Mouse (Mus musculus): ENCODE data around the gene Nr4a3.

Gene Nr4a3

DNA sequence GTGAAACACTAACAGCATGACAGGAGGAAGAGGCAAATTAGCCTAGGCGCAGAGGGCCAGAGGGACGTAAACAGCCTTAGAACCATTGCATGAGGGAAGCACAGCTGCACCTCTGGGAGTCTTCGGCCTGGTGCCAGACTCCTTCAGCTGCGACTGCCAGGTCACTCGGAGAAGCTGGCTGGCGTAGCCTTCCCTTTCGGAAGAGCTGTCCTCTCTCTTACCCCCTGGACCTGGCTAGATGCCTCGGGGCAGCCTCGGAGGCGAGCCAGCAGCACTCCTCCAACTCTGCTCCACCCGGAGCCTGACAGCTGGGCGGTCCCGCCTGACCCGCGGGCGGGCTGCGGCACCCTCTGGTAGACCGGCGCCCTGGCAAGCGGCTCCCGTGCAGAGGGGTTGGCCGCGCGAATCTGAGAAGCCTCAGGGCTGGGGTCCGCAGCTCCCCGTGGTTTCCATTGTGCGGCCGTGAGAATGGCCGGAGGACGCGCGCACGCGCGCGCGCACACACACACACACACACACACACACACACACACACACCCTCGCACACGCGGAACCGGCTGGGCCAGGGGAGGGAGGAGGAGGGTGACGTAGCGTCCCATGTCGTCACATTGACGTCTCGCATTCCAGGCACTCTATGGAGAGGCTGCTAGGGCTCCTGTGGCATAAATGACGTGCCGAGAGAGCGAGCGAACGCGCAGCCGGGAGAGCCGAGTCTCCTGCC lies at the start of gene Nr4a3:
TSS of gene Nr4a3 (plus strand) at position 663 of the 721 bp plus-strand sequence.
- DNase-seq = peak; percentile 78 to 81

DNA sequence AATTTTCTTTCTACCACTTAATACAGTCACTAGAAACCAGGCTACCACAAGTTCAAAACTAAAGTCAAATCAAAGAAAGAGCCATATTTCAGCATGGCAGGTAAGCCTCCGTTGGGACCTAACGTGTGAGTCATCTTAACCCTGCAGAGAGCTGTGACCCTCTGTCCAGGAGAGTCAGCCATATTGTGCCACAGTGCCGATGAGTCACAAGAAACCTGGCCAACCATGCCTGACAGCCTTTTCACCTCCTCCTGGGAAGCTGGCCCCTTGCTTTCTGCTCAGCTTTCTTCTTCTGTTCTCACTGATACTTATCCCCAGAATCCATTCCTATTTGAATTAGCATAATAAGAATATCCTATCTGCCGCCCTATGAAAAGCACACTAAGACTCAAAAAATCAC lies 42.0 kb upstream of the Nr4a3 start:
- no peak for DNase-seq

DNA sequence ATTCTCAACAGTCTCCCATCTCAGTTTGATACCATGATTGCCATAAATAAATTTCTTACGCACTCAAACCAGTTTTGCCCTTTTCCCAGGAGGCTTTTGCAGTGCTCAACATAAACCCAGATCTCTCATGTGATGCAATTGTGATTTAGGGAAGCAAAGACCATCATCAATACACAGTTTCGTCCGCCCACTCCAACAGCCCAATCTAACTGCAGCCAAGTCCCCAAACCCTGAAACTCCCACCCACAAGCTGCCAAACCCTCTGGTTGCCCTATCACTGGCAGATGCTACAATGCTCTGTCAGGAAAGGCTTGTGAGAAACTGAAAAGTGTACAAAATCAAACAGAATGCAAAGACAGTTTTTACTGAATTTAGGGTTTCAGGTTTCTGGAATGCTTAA lies 41.5 kb upstream of the Nr4a3 start:
- no peak for DNase-seq

DNA sequence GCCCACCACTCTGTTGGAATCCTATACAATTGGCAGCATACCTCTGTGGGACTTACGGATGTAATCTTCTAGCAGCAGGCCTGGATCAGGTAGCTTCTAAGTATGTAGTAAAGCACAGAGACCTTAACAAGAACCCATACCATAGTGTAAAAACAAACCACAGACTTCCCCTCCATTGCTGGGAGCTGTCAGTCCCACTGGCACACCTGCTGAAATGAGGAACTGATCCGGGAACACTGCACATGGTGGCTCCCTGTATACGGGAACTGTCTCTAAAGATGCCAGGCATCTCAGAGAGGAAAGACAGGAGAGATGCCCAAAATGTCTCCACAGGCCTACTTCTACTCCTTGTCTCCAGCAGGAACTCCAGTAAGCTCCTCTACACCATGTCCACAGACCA lies 38.6 kb upstream of the Nr4a3 start:
- no peak for DNase-seq

DNA sequence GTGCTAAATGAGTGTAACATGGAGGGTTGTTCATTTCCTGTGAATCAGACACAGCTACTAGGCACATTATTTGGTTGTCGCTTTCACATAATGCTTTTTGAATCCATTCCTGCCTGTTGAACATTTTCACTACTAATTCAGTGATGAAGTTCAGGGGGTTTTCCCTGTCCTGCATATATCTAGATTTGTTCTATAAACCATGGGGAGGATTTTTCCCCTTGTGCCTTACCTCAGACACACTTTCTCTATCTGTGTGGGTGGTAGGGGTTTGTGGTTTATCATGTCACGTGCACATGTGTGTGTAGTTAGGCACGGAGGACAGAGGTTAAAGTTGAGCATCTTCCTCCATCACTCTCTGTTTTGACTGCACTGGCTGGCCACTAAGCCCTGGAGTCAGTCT lies 32.7 kb upstream of the Nr4a3 start:
- DNase-seq = no peak

DNA sequence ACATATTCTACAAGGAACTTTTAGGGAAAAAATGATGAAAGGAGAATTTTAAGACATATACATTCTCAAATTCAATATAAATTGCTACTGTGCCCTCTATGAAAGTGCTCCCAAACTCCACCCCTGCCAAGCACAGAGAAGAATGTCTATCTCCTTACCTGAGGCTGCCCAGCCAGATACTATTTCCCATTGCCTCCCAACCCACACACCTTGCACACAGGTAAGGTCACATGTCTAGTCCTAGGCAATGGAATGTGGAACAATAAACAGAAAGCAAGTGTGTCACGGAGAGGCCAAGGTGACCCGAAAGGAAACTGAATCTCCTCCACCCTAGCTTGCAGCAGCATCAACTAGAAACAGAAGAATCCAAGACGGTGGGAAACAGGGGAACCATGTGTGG lies 22.0 kb upstream of the Nr4a3 start:
- DNase-seq = no peak

DNA sequence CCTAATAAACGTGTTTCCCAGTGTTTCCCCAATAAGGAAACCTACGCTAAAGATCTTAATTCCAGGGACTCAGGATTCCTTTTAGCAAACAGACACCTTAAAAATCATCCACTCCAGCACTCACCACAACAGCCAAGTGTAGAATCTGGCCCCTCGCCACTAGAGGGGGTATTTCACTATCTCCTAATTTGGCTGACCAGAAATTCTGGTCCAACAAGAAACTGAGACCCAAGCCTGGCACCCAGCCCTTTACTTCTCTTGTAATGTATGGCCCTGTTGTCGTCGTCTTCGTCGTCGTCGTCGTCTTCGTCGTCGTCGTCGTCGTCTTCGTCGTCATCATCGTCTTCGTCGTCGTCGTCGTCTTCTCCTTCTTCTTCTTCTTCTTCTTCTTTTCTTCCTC lies 15.3 kb upstream of the Nr4a3 start:
- DNase-seq = no peak

DNA sequence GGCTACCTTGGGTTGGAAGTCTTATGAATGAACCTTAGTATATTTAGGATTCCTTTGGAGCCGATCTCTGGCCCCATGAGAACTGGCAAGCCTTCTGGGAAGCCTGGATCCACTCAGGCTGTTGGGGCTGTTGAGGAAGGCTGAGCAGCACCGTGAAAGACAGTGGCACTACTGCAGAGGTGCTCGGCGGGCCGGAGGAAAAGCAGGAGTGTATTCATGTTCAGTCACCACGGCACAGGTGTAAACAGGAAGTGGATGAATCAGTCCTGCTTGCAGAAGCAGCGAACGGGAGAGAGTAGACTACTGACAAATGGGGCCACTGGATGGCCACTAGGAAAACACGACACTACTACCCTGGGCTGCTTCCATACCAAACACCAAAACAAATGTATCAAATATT lies 10.7 kb upstream of the Nr4a3 start:
- no peak for DNase-seq

DNA sequence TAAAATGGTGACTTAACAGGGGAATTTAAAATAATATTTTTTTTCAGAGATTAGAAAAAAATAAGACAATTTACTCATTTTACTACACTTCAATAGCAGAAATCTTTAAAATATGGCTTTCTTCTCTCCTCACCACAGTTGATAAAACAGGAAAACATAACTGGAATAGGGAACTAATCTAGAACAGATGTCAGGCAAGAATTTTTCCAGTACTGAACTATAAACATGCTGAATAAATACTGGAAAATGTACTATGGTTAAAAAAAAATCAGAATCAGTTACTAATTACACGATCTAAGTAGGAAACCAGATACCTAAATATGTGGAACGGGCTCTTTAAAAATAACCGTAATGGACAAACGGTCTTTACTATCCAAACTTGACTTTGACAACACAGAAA lies 7.3 kb upstream of the Nr4a3 start:
- DNase-seq = no peak

DNA sequence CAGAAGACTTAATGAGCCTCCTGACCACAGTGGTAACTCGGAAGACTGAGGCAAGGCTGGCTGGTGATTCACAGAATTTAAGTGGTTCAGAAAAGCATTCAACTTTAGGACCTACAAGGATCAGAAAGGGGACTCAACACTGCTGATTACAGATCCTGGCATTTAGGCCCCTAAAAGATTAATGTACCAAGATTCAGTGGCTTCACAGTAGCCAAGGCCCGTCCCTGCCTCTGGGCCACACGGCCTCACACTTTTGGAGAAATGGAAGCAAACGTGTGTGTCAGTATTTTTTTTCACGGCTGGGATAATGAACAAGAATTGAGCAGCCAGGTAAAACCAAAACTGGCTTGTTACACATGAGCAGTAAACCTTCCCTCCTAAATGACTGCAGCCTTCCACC lies 6.1 kb upstream of the Nr4a3 start:
- DNase-seq = no peak

DNA sequence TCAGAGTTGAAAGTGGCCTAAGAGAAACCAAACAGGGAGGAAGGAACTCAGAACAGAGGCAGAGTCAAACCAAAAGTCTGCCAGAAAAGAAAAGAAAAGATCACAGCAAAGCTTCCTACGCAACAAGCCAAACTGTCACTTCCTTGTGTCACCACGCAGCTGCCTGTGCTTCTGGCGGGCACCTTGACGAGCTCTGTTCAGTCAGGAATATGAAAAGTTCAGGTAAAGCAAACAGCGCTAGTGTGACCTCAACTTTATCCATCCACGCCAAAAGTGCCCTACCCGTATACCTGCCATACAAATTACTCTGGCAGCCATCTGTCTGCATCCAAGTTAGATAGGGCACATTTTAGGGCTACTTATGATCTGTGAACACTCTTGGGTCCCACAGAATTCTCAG lies 5.2 kb upstream of the Nr4a3 start:
- no peak for DNase-seq

DNA sequence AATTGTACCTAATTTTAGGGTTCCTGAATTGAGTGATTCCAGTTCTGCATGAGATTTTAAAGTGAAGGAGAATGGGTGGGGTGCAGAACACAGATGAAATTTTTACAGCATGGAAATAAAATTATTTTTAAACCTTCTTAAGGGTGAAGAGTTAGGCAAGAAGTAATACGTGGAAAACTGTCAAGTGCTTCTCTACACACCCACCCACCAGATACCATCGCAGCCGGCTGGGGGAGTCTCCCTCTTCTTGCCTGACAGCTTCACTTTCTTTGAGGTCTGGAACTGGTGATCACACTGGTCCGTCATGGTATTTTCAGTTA lies 2.5 kb upstream of the Nr4a3 start:
- no peak for DNase-seq

DNA sequence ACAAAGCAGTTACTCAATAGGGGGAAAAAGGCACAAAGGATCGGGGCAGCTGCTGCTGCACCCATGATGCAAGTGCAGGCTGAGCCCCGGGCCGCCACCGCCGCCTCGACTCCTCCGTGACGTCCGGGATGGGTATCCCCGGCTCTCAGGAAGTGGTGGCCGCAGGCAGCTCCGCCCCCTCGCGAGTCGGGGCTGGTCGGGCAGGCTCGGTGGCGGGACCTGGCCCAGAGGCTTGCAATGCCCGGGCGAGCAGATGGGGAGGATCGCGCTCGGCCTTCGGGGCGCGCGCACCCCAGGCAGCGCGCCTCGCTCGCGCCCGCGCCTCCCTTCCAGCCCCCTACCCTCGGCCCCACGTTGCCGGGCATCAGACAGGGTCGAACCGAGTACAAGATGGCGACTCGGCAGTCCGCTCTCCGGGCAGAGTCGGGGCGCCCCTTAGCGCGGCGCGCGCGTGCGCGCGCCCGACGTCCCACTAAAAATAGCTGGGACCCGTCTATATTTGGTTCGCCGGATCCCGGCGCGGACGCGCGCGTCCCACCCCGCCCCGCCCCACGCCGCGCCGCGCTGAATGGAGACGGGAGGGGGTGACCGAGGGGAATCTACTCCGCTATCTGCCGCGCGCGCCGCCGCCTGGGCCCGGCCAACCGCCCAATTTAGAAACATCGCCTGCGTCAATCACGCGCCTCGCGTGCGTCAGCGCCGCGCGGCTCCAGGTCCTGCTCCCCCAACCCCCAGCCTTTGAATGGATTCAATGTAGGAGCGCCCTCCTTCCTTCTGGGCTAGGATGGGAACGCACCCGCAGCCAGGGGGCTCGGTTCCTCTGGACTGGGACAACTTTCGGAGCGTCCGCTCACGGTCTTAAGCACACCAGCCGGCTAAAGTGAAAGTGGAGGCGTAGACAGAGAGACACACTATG lies 1.9 kb upstream of the Nr4a3 start:
- peak; percentile 91 for DNase-seq

DNA sequence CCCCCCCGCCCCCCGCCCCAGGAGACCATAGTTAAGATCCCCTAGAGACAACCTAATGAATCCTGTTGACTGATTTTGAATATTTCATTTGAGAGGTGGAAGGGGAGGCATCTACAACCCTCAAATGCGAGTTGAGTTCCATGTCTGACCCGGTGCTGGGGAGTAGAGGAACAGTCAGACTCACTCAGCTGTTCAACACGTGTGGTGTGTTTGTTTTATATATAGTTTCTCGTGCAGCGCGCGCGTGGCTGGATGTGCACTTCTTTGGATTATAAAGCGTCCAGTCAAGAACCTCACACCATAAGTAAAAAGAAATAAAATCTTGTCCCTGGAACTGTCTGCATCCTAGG lies 837 bp upstream of the Nr4a3 start:
- no peak for DNase-seq

DNA sequence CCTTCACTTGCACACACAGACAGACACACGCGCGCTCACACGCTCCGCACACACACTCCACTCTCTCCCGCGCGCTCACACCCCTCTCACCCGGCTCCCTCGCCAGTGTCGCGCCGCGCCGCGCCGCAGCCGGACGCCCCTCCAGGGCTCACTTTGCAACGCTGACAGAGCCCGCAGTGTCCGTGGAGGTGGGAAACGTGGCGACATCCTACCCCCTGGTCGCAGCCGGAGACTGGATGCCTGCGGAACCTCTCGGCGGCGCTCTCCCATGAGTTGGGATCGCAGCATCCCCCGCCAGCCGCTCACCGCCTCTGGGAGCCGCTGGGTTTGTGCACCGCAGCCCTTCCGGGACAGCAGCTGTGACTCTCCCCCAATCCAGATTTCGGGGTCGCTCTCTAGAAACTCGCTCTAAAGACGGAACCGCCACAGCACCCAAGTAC lies 348 bp downstream of the Nr4a3 start:
- peak; percentile 23 to 48 for DNase-seq

DNA sequence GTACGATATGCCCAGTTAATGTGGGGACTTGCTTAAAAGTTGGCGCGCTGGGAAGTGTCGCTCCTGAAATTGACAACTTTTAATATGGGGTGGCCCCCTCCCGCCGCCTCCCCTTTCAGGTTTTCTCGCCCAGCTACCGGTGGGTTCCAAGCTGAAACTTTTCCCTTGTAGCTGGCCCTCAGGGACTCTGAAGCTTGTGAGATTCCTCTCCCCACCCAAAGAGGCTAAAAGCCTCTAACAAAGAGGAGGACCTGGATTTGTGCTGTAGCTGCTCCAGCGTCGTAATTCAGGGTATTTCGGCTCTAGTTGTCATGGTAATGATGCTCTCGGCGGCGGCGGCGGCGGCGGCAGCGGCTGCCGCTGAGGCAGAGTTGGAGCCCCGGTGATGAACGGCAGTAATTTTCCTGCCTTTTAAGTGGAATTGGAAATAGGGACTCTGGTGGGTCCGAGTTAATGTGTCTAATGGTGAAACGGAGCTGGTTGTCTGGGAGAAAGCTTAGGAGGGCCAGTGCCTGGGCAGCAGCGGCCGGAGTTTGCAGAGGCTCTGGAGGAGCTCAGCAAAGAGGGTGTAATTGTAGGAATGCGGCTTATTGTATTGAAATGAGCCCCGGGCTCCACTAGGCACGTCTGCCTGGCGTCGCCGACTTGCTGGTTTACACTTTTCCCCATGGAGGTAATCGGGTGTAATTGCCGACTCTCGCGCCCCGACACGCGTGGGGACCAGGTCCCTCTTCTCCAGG lies 938 bp downstream of the Nr4a3 start:
- DNase-seq = peak in 1 of 2 experiments; percentile 41

DNA sequence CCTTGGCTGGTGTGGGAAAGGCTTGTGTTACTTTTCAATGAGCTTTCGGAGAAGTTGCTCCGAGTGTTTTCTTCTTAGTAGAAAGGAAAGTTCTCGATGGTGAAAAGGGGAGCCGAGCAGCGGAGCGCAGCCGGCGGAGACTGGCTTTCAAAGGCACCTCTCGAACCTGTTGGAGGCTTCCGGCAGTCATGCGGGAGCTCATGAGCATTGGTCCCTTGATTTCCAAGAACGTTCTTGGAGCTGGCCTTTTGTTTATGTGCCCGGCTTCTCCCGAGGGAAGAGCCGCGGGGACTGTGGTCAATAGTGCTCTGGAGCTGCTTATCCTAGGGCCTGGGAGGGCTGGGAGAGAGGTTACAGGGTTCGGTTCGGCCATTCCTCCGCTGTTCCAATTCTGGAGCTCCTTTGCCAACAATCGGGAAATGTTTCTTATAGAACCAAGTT lies 1.5 kb downstream of the Nr4a3 start:
- no peak for DNase-seq

DNA sequence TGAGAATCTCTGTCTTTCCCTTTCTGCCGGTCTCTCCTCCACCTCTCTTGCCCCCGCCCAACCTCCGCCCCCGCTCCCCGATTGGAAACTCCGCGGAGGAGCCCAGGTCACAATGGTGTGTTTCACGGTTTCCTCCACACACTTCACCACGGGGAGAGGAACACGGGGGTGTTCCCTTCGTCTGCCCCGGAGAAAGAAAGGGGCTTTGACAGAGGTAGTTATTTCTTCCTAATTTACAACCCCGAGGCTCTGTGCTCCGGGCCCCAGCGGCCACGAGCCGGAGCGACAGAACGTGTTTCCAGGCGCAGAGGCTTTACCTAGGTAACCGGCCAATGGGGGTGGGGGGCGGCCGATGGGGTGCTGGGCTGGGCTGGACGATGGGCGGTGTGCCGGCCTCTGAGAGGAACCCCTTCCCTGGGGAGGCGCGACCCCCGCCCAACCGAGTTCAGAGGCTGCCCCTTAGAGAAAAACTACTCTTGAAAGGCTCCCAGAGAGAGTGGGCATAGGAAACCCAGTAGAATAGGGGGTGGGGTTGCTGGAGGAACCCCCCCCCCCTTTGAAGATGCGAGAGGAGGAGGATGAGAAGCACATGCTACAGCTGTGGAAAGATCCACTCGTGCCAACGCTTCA lies 2.3 kb downstream of the Nr4a3 start:
- DNase-seq = no peak

DNA sequence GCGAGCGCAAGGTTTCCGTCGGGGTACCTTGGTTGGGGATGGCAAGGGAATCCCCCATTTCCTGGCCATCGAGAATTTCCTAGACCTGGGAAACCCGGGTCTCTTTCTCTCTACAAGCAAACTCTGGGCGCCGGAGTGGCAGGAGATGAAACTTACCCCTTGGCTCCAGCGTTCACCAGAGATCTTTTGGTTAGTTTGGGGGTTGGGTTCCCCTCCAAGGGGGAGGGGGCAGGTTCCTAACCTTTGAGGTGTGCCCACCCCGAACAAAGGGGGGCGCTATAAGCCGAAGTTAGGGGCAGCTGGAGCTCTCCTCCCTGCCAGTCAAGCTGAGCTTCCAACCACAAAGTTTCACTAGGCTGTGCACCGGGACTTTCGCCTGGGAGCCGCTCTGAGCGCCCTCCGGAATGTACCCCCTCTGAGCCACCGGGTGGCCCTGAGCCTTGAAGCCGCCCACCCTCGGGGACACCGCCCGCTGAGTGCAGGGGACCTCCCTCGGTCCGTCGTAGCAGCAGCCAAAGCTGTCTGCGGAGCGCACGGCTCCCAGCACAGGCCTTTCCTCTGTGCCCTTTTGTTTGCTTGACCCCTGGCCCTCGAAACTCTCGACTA lies 2.9 kb downstream of the Nr4a3 start:
- DNase-seq = peak; percentile 21 to 41

DNA sequence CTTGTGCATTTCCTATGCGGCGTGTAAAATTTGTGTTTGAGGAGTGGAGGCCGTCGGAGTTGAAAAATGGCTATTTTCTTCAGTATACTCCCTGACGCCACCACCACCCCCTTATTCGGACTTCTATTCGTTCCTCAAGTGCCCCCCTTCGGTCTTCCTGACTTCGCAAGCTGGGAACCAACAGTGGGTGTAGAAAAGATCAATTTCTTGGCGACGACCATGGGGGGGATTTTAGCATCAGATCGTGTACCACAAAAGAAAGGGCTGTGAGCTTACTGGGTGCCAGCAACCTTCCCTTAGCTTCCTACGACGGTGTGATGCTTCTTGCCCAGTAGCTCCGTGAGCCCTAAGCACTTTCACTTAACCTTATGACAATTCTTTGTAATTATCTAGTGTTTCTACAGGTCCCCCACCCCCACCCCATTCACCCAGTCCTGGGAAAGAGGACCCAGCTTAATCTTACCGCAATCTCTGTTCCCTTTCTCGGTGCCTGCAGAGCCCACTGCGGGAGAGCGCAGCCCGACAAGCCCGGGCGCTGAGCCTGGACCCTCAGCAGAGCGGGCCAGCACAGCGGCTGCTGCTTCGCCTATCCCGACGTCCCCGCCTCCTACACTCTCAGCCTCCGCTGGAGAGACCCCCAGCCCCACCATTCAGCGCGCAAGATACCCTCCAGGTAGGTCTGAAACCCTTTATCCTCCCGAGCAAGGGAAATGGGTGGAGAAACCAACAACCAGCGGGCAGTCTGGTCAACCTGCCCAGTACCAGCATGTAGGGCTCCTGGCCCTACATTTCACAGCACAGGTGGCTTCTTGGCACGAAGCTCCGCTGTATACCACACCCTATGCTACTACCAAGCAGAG lies 3.7 kb downstream of the Nr4a3 start:
- DNase-seq = no peak

DNA sequence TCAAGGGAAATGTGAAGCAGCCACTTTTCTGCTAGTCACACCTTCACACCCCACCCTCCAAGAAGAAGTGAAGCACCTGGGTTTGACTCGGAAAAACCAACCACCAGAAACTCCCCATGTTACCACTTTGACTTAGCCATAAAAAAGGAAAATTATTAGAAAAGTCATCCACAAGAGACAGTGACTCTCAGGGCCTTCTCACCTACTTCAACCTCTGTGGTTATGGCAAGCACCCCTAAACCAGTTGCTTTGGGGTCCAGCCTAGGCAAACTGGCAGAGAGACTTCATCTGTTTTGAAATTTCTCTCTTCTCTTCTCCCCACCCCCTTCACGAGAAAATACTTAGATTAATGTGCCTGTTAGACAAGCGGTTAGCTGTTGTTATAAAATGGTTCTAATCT lies 5.1 kb downstream of the Nr4a3 start:
- DNase-seq = no peak

DNA sequence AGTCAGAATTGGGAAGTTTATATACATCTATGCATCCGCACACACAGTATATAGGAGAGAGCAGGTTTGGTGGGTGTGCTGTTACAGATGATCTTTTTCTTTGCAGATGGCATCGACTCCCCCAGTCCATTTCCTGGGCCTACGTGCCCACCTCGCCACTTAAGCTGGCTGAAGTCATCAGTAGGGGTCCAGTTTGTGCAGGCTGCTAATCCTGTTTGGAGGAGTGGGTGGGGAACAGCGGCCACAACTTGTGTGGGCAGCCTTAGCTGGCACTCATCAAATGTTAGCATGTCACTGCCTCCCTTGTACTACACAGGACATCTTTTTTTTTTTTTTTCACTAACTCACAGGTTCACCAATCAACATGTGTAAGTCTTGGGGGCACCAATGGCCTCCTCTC lies 5.5 kb downstream of the Nr4a3 start:
- no peak for DNase-seq
